Mouse (Mus musculus): ENCODE results near the gene Gm38394. TPM values are rescaled to one million over a fixed set of nuclear protein-coding genes. Genes with fewer than 3 reads are reported as not detected.

Gene Gm38394
- polyA plus RNA-seq, 1 experiment from 2014 or later = 7.2 TPM

DNA sequence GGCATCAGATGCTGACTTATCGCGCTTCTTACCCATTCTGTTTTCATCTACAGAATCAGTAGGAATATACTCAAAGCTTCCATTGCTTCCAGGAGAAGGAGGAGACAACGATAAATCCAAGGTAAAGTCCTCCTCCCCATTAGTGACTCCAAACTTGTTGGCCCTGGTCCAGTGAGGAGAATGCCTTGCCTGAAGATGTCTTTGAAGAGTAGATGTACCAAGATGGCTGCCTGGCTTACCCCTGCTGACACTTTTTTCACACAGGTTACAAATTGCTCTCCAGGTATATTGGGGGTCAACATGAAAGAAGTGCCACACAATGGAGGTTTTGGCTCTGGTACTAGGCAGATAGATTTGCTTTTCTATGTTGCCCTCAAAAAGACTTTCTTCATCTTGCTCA, 2.2 kb downstream of the Gm38394 start:
- Histone ChIP-seq H3K4me2 (ENCODE audit: low read depth, low read length, severe bottlenecking) (no peak overlapping the region), H3K27me3 (ENCODE audit: control insufficient read depth, insufficient read depth, low read length) (no peaks in the 10 kb centered on the region), H3K4me3 (ENCODE audit: low read depth, low read length) (no peak overlapping the region), H3K4me1 (replicated peaks; ENCODE audit: control insufficient read depth, insufficient read depth, low read length) (peaks cover 5% of the 10 kb centered on the region; the same call in 1 of the 2 replicates), H3K36me3 (ENCODE audit: control insufficient read depth, insufficient read depth, low read length) (peaks cover 3% of the 10 kb centered on the region; the same call in 1 of the 2 replicates), H3K9me3 (ENCODE audit: control insufficient read depth, low read length) (no peaks in the 10 kb centered on the region), H3K27ac (ENCODE audit: low read depth, low read length) (no peak overlapping the region), H3K9ac (ENCODE audit: low read length) (no peak overlapping the region)
- 90% methylated on average over 3 of the region's 3 CpGs for WGBS
- ATAC-seq (replicated peaks; ENCODE audit: low FRiP score) (no peak), DNase-seq (ENCODE audit: low spot score) (no peak)

DNA sequence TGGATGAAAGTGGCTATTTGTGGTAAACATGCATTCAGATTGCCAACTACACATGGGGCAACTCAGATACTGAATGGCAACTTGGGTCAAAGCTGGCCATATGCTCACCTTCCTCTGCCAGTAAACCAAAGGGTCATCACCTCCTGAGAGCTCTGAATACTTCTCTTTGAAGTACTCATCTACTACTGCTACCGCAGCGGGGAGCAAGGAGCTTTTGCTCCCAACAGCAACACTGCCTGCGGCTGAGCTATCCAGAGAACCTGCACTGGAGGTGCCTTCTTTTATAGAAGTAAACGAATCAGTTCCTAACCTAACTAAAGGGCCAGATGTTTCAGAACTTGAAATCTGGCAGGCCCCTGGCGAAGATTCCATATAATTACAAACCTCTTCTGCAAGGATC, 4.3 kb downstream of the Gm38394 start:
- Histone ChIP-seq H3K9me3 (ENCODE audit: control insufficient read depth, low read length) (no peaks in the 10 kb centered on the region), H3K9ac (ENCODE audit: low read length) (no peak overlapping the region), H3K27ac (ENCODE audit: low read depth, low read length) (no peak overlapping the region), H3K4me2 (ENCODE audit: low read depth, low read length, severe bottlenecking) (no peak overlapping the region), H3K27me3 (ENCODE audit: control insufficient read depth, insufficient read depth, low read length) (no peaks in the 10 kb centered on the region), H3K36me3 (ENCODE audit: control insufficient read depth, insufficient read depth, low read length) (peaks cover 3% of the 10 kb centered on the region; the same call in 1 of the 2 replicates), H3K4me1 (replicated peaks; ENCODE audit: control insufficient read depth, insufficient read depth, low read length) (peaks cover 5% of the 10 kb centered on the region; the same call in 1 of the 2 replicates), H3K4me3 (ENCODE audit: low read depth, low read length) (no peak overlapping the region)
- 76% methylated on average over 5 of the region's 5 CpGs for WGBS
- DNase-seq (ENCODE audit: low spot score) = no peak
- no peak for ATAC-seq (replicated peaks; ENCODE audit: low FRiP score)

DNA sequence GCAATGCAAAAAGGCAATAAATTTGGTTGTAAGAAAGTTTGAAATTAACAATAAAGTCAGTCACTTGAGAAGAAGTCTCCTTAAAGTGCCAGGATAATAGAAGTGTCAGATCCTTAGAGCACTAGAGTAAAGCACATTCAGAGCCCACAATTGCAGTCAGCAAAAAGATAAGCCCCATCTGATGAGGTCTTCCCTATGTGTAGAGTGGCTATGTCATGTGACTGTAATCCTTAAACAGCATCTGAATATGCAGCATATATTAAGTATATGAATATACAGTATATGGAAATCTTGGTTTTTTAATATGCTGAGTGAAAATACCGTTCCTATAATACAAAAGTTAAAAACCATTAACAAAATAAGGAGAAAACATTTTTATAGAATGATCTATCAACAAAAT, 8.1 kb downstream of the Gm38394 start:
- Histone ChIP-seq H3K27me3 (ENCODE audit: control insufficient read depth, insufficient read depth, low read length) (no peaks in the 10 kb centered on the region), H3K4me3 (ENCODE audit: low read depth, low read length) (no peak overlapping the region), H3K36me3 (ENCODE audit: control insufficient read depth, insufficient read depth, low read length) (peaks cover 3% of the 10 kb centered on the region; the same call in 1 of the 2 replicates), H3K27ac (ENCODE audit: low read depth, low read length) (no peak overlapping the region), H3K9me3 (ENCODE audit: control insufficient read depth, low read length) (no peaks in the 10 kb centered on the region), H3K4me2 (ENCODE audit: low read depth, low read length, severe bottlenecking) (no peak overlapping the region), H3K9ac (ENCODE audit: low read length) (no peak overlapping the region), H3K4me1 (replicated peaks; ENCODE audit: control insufficient read depth, insufficient read depth, low read length) (0 out of 2 replicates have a peak, but pooled peaks cover 3% of the 10 kb centered on the region)
- no peak for ATAC-seq (replicated peaks; ENCODE audit: low FRiP score)
- 97% methylated on average over 1 of the region's 1 CpGs for WGBS
- no peak for DNase-seq (ENCODE audit: low spot score)

DNA sequence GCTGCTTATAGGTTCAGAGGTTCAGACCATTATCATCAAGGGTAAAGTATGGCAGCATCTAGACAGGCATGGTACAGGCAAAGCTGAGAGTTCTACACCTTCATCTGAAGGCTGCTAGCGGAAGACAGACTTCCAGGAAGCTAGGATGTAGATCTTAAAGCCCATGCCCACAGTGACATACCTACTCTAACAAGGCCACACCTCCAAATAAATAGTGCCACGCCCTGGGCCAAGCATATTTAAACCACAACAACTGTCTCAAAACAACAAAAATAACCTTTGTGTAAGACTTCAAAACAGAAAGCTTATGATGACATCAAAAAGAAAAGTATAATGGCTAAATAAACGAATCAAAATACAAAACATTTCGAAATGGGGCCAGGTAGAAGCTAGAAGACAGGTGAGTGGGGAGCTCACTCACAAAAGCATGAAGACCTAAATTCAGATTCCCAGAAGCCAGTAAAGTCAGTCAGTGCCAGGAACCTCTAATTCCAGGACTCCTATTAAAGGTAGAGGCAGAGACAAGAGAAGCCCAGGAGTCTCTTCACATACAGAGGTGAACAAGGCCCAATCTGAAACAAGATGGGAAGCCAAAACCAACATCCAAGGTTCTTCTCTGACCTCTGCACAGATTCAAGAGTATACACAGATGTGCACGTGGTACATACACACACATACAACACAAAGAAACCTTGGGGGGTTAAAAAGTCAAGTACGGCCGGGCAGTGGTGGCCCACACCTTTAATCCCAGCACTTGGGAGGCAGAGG, 10.6 kb downstream of the Gm38394 start:
- Histone ChIP-seq H3K4me2 (ENCODE audit: low read depth, low read length, severe bottlenecking) (no peak overlapping the region), H3K27ac (ENCODE audit: low read depth, low read length) (no peak overlapping the region), H3K4me1 (replicated peaks; ENCODE audit: control insufficient read depth, insufficient read depth, low read length) (no peaks in the 10 kb centered on the region), H3K4me3 (ENCODE audit: low read depth, low read length) (no peak overlapping the region), H3K9ac (ENCODE audit: low read length) (no peak overlapping the region), H3K36me3 (ENCODE audit: control insufficient read depth, insufficient read depth, low read length) (no peaks in the 10 kb centered on the region; the same call in 1 of the 2 replicates), H3K27me3 (ENCODE audit: control insufficient read depth, insufficient read depth, low read length) (no peaks in the 10 kb centered on the region), H3K9me3 (ENCODE audit: control insufficient read depth, low read length) (no peaks in the 10 kb centered on the region)
- no peak for DNase-seq (ENCODE audit: low spot score)
- WGBS = 94% methylated on average over 7 of the region's 7 CpGs
- no peak for ATAC-seq (replicated peaks; ENCODE audit: low FRiP score)

DNA sequence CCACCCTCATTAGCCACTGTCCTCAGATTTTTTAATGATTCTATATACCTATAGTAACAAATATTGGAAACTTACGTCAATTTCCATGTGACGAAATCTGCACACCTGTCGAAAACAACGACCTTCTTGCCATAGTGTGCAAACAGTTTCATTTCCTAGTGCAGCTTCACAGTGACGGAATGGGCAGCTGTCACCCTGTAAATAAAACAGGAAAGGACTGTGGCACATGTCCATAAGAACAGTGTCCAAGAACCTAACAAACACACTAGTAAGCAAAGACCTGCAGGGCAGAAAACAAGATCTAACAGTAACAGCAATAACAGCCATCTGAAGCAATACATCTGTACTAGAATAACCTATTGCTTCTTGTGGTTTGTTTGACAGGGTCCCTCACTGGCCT, 15.5 kb downstream of the Gm38394 start:
- H3K4me1 ChIP-seq (replicated peaks; ENCODE audit: control insufficient read depth, insufficient read depth, low read length) = no peaks in the 10 kb centered on the region
- ATAC-seq (replicated peaks; ENCODE audit: low FRiP score) (no peak), DNase-seq (ENCODE audit: low spot score) (no peak)
- no peak overlapping the region for H3K9ac ChIP-seq (ENCODE audit: low read length)
- no peaks in the 10 kb centered on the region for H3K27me3 ChIP-seq (ENCODE audit: control insufficient read depth, insufficient read depth, low read length)
- peaks cover 21% of the 10 kb centered on the region; the same call in 1 of the 2 replicates for H3K36me3 ChIP-seq (ENCODE audit: control insufficient read depth, insufficient read depth, low read length)
- H3K4me2 ChIP-seq (ENCODE audit: low read depth, low read length, severe bottlenecking) = no peak overlapping the region
- H3K9me3 ChIP-seq (ENCODE audit: control insufficient read depth, low read length) = no peaks in the 10 kb centered on the region
- 94% methylated on average over 5 of the region's 5 CpGs for WGBS
- no peak overlapping the region for H3K27ac ChIP-seq (ENCODE audit: low read depth, low read length)
- H3K4me3 ChIP-seq (ENCODE audit: low read depth, low read length) = no peak overlapping the region

DNA sequence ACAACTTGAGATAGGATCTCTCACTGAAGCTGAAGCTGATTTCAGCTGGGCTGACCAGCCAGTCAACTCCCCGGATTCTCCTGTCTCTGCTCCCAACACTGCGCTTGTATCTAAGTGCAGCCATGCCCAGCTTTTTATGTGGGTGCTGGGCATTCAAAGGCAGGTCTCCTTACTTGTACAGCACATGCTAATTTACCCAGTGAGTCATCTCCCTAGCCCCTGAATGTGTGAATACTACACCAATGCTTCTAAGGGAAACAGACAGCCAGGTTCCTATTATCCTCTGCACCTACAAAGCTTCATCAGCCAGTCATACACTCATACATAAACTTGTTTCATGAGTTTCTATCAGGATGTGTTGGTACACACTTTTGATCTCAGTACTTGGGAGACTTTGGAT, 20.0 kb downstream of the Gm38394 start:
- H3K9ac ChIP-seq (ENCODE audit: low read length) = no peak overlapping the region
- H3K27me3 ChIP-seq (ENCODE audit: control insufficient read depth, insufficient read depth, low read length) = no peaks in the 10 kb centered on the region
- 90% methylated on average over 2 of the region's 2 CpGs for WGBS
- H3K4me3 ChIP-seq (ENCODE audit: low read depth, low read length) = no peak overlapping the region
- H3K27ac ChIP-seq (ENCODE audit: low read depth, low read length) = no peak overlapping the region
- DNase-seq (ENCODE audit: low spot score) (no peak), ATAC-seq (replicated peaks; ENCODE audit: low FRiP score) (no peak)
- peaks cover 38% of the 10 kb centered on the region; the same call in 1 of the 2 replicates for H3K36me3 ChIP-seq (ENCODE audit: control insufficient read depth, insufficient read depth, low read length)
- H3K9me3 ChIP-seq (ENCODE audit: control insufficient read depth, low read length) = no peaks in the 10 kb centered on the region
- H3K4me2 ChIP-seq (ENCODE audit: low read depth, low read length, severe bottlenecking) = no peak overlapping the region
- H3K4me1 ChIP-seq (replicated peaks; ENCODE audit: control insufficient read depth, insufficient read depth, low read length) = no peaks in the 10 kb centered on the region

DNA sequence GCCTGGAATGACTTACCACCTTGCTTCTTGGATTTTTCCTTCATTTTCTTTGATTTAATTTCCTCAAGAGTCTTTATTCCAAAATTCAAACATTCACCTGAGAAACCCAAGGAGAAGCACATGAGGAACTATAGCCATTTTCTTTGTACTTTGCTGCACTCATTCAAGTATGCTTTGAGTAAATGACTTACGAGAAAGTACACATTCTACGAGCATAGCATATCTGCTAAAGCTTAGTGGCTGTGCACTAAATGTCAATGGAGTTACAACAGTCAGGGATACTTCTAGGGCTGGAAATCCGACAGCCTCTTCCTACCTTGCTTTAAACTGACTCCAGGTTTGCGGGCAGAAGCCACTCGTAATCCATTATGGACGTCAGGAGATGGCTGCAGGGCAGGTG, 22.6 kb downstream of the Gm38394 start:
- ATAC-seq (replicated peaks; ENCODE audit: low FRiP score) = no peak
- H3K9ac ChIP-seq (ENCODE audit: low read length) = no peak overlapping the region
- H3K27me3 ChIP-seq (ENCODE audit: control insufficient read depth, insufficient read depth, low read length) = no peaks in the 10 kb centered on the region
- no peaks in the 10 kb centered on the region for H3K4me1 ChIP-seq (replicated peaks; ENCODE audit: control insufficient read depth, insufficient read depth, low read length)
- no peak overlapping the region for H3K4me3 ChIP-seq (ENCODE audit: low read depth, low read length)
- no peak for DNase-seq (ENCODE audit: low spot score)
- H3K27ac ChIP-seq (ENCODE audit: low read depth, low read length) = no peak overlapping the region
- no peaks in the 10 kb centered on the region for H3K9me3 ChIP-seq (ENCODE audit: control insufficient read depth, low read length)
- 92% methylated on average over 6 of the region's 6 CpGs for WGBS
- H3K4me2 ChIP-seq (ENCODE audit: low read depth, low read length, severe bottlenecking) = no peak overlapping the region
- H3K36me3 ChIP-seq (ENCODE audit: control insufficient read depth, insufficient read depth, low read length) = peaks cover 38% of the 10 kb centered on the region; the same call in 1 of the 2 replicates

DNA sequence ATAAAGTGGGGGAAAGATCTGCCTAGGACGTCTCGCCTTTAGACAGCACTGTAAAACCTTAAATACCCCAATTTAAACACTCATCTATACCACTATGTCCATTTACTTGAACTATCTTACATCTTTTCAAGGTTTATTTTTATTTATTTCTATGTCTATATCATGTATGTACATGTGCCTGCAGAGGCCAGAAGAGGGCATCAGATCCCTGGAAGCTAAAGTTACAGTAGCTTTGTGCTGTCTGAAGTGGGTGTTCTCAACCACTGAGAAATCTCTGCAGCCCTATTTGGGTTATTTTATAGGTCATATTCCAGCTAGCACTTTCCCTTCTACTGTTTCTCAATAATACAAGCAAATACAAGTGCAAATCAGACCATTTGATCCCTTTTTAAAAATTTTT, 28.9 kb downstream of the Gm38394 start:
- Histone ChIP-seq H3K4me1 (replicated peaks; ENCODE audit: control insufficient read depth, insufficient read depth, low read length) (no peaks in the 10 kb centered on the region), H3K4me3 (ENCODE audit: low read depth, low read length) (no peak overlapping the region), H3K4me2 (ENCODE audit: low read depth, low read length, severe bottlenecking) (no peak overlapping the region), H3K9me3 (ENCODE audit: control insufficient read depth, low read length) (no peaks in the 10 kb centered on the region), H3K27ac (ENCODE audit: low read depth, low read length) (no peak overlapping the region), H3K9ac (ENCODE audit: low read length) (no peak overlapping the region), H3K27me3 (ENCODE audit: control insufficient read depth, insufficient read depth, low read length) (no peaks in the 10 kb centered on the region), H3K36me3 (ENCODE audit: control insufficient read depth, insufficient read depth, low read length) (peaks cover 15% of the 10 kb centered on the region; the same call in 1 of the 2 replicates)
- ATAC-seq (replicated peaks; ENCODE audit: low FRiP score) = no peak
- WGBS = 94% methylated on average over 2 of the region's 2 CpGs
- DNase-seq (ENCODE audit: low spot score) = no peak

DNA sequence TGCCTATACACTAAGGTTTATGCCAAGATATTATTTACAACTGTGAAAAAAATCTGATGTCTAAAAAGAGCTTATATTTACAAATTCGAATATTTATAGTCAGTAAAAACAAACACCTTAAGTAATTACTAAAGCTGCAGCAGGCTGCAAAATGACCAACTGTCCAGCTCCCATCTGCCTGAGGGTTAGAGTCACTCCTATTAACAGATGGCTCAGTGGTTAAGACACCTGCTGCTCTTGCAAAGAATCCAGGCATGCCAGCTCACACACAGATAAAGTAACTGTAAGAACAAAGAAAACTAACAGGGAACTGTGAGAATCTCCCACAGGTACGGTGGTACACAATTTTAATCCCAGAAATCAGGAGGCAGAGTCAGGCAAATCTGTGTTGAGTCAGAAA, 36.1 kb downstream of the Gm38394 start:
- no peak for ATAC-seq (replicated peaks; ENCODE audit: low FRiP score)
- no peaks in the 10 kb centered on the region for H3K9me3 ChIP-seq (ENCODE audit: control insufficient read depth, low read length)
- no peak overlapping the region for H3K27ac ChIP-seq (ENCODE audit: low read depth, low read length)
- H3K9ac ChIP-seq (ENCODE audit: low read length) = no peak overlapping the region
- no peaks in the 10 kb centered on the region for H3K27me3 ChIP-seq (ENCODE audit: control insufficient read depth, insufficient read depth, low read length)
- no peak overlapping the region for H3K4me2 ChIP-seq (ENCODE audit: low read depth, low read length, severe bottlenecking)
- 86% methylated on average over 2 of the region's 2 CpGs for WGBS
- peaks cover 10% of the 10 kb centered on the region for H3K36me3 ChIP-seq (ENCODE audit: control insufficient read depth, insufficient read depth, low read length)
- no peak for DNase-seq (ENCODE audit: low spot score)
- no peak overlapping the region for H3K4me3 ChIP-seq (ENCODE audit: low read depth, low read length)
- H3K4me1 ChIP-seq (replicated peaks; ENCODE audit: control insufficient read depth, insufficient read depth, low read length) = no peaks in the 10 kb centered on the region

Data from forebrain, embryonic 11.5 days (tissue).